Mouse (Mus musculus) cerebellum, adult 2 months (tissue): Measurements from ENCODE around the gene Rgs19.

ENCODE experiments used
- CTCF ChIP-seq: fragments of 200-500 bp; IDR thresholded peaks from 2 replicates; pipeline ENCODE4 v1.5.1; 2011; ENCODE audit warnings: low read depth, mild to moderate bottlenecking, control low read depth, low read length, moderate library complexity, borderline replicate concordance; ENCODE audit not compliant: insufficient read depth
- POLR2A ChIP-seq: fragments of 200-500 bp; IDR thresholded peaks from 2 replicates; pipeline ENCODE4 v1.6.1; 2011; ENCODE audit warnings: low read length, control low read depth, borderline replicate concordance; ENCODE audit not compliant: insufficient read depth

- TF ChIP-seq POLR2A (no peak), CTCF (no peak)
Observed at GRCm38 (mm10) chr2:181676424-181676823, 17.4 kb downstream of the Rgs19 start.
